Comparison of ENCODE assay signal across 8 mouse cellular contexts in genomic region chr11:88954803-88955202, GRCm38 (mm10). TPM values are rescaled to one million over a fixed set of nuclear protein-coding genes. Genes with fewer than 3 reads are reported as not detected.
A peak's percentile ranks its signal among the peaks of the same experiment; 100 is the strongest.
DNase-seq lines count a peak whose midpoint lies in the region; ATAC-seq and TF ChIP-seq lines count a peak whose summit lies in the region.

No protein-coding gene starts in this region.

- H3K9me3 ChIP-seq in E14TG2a.4 (ENCODE audit: low read length): no peaks in the 10 kb centered on the region
- H3K9me3 ChIP-seq in embryonic facial prominence, embryonic 10.5 days: no peaks in the 10 kb centered on the region
- H3K9me3 ChIP-seq in hindbrain, embryonic 14.5 days (ENCODE audit: control insufficient read depth, low read length): no peaks in the 10 kb centered on the region
- H3K9me3 ChIP-seq in liver, embryonic 14.5 days (ENCODE audit: control insufficient read depth, low read length): no peaks in the 10 kb centered on the region
- H3K9me3 ChIP-seq in neural tube, embryonic 12.5 days: no peaks in the 10 kb centered on the region

- no peak for ATAC-seq in hindbrain, embryonic 14.5 days (ENCODE audit: low FRiP score)
- ATAC-seq in liver, embryonic 14.5 days (ENCODE audit: insufficient read depth): peak; percentile 55; the same call in 1 of the 2 replicates
- 0 out of 2 replicates have a peak, but pooled peaks have one; percentile 61 for ATAC-seq in neural tube, embryonic 12.5 days (ENCODE audit: low FRiP score, low read depth)

- under 1% methylated on average over 4 of the region's 4 CpGs for WGBS in embryonic facial prominence, embryonic 10.5 days
- under 1% methylated on average over 4 of the region's 4 CpGs for WGBS in hindbrain, embryonic 14.5 days
- WGBS in liver, embryonic 14.5 days (ENCODE audit: insufficient replicate concordance): under 1% methylated on average over 4 of the region's 4 CpGs
- under 1% methylated on average over 4 of the region's 4 CpGs for WGBS in neural tube, embryonic 12.5 days

- TF ChIP-seq CTCF in E14TG2a.4 (conservative IDR thresholded peaks at IDR 0.05; ENCODE audit: low read length): no peak
- TF ChIP-seq CTCF in liver, embryonic 14.5 days (IDR thresholded peaks at IDR 0.05; ENCODE audit: low read depth): no peak

- H3K27me3 ChIP-seq in E14TG2a.4 (ENCODE audit: insufficient read depth, low read length): no peaks in the 10 kb centered on the region
- H3K27me3 ChIP-seq in embryonic facial prominence, embryonic 10.5 days (replicated peaks; ENCODE audit: low read depth, poor library complexity, severe bottlenecking): no peaks in the 10 kb centered on the region
- no peaks in the 10 kb centered on the region for H3K27me3 ChIP-seq in hindbrain, embryonic 14.5 days (ENCODE audit: control insufficient read depth, insufficient read depth, low read length)
- no peaks in the 10 kb centered on the region for H3K27me3 ChIP-seq in liver, embryonic 14.5 days (ENCODE audit: control insufficient read depth, insufficient read depth, low read length)
- no peaks in the 10 kb centered on the region for H3K27me3 ChIP-seq in neural tube, embryonic 12.5 days (replicated peaks)

- peaks cover 22% of the 10 kb centered on the region for H3K36me3 ChIP-seq in E14TG2a.4 (ENCODE audit: insufficient read depth, low read length)
- peaks cover 31% of the 10 kb centered on the region for H3K36me3 ChIP-seq in embryonic facial prominence, embryonic 10.5 days (replicated peaks)
- H3K36me3 ChIP-seq in hindbrain, embryonic 14.5 days (replicated peaks; ENCODE audit: control insufficient read depth, insufficient read depth): peaks cover 7% of the 10 kb centered on the region; the same call in 1 of the 2 replicates
- no peaks in the 10 kb centered on the region; the same call in 1 of the 2 replicates for H3K36me3 ChIP-seq in liver, embryonic 14.5 days (replicated peaks; ENCODE audit: control insufficient read depth, insufficient read depth, low read depth)
- H3K36me3 ChIP-seq in neural tube, embryonic 12.5 days: no peaks in the 10 kb centered on the region; the same call in 1 of the 2 replicates

- no peak for TF ChIP-seq EP300 in liver, embryonic 14.5 days (IDR thresholded peaks at IDR 0.05; ENCODE audit: low read depth)

- peak overlapping the region; percentile 56 for H3K9ac ChIP-seq in hindbrain, embryonic 14.5 days
- H3K9ac ChIP-seq in liver, embryonic 14.5 days (replicated peaks): peak overlapping the region; percentile 53
- H3K9ac ChIP-seq in neural tube, embryonic 12.5 days: peak overlapping the region; percentile 44; the same call in 1 of the 2 replicates

- peak; percentile 75 to 79 for DNase-seq in B cell, adult 2 months
- peak; percentile 37 for DNase-seq in embryonic facial prominence, embryonic 10.5 days (ENCODE audit: low spot score)
- peak; percentile 55 for DNase-seq in hindbrain, embryonic 14.5 days (ENCODE audit: low spot score)
- DNase-seq in liver, embryonic 14.5 days (ENCODE audit: low read depth in 3 of 3, low spot score in 3 of 3): peak in 1 of 3 experiments; percentile 29
- no peak for DNase-seq in right cerebral cortex, postnatal 36 days (ENCODE audit: low spot score in 2 of 2)
- DNase-seq in ovary, postnatal 14 days (ENCODE audit: low spot score): no peak

- H3K4me3 ChIP-seq in E14TG2a.4 (replicated peaks; ENCODE audit: low read length): peak overlapping the region; percentile 84
- peak overlapping the region; percentile 67 for H3K4me3 ChIP-seq in embryonic facial prominence, embryonic 10.5 days
- H3K4me3 ChIP-seq in hindbrain, embryonic 14.5 days (replicated peaks; ENCODE audit: low read length): peak overlapping the region; percentile 44
- peak overlapping the region; percentile 58 to 78 for H3K4me3 ChIP-seq in liver, embryonic 14.5 days (ENCODE audit: insufficient read depth in 1 of 2, low read depth in 2 of 2, low read length in 2 of 2)
- H3K4me3 ChIP-seq in neural tube, embryonic 12.5 days: peak overlapping the region; percentile 41

- peak overlapping the region; percentile 88 for H3K27ac ChIP-seq in embryonic facial prominence, embryonic 10.5 days (replicated peaks)
- H3K27ac ChIP-seq in hindbrain, embryonic 14.5 days: peak overlapping the region; percentile 60
- H3K27ac ChIP-seq in liver, embryonic 14.5 days: no peak overlapping the region
- H3K27ac ChIP-seq in neural tube, embryonic 12.5 days: no peak overlapping the region

- H3K4me1 ChIP-seq in E14TG2a.4 (replicated peaks; ENCODE audit: low read depth, low read length): peaks cover 38% of the 10 kb centered on the region
- H3K4me1 ChIP-seq in embryonic facial prominence, embryonic 10.5 days: peaks cover 26% of the 10 kb centered on the region
- H3K4me1 ChIP-seq in hindbrain, embryonic 14.5 days (replicated peaks; ENCODE audit: control insufficient read depth, insufficient read depth, low read length): no peaks in the 10 kb centered on the region; the same call in 1 of the 2 replicates
- peaks cover 6 to 21% of the 10 kb centered on the region in 2 experiments for H3K4me1 ChIP-seq in liver, embryonic 14.5 days (replicated peaks; ENCODE audit: control insufficient read depth in 2 of 2, insufficient read depth in 2 of 2, low read length in 1 of 2)
- H3K4me1 ChIP-seq in neural tube, embryonic 12.5 days: no peaks in the 10 kb centered on the region

- peak overlapping the region; percentile 63 for H3K4me2 ChIP-seq in hindbrain, embryonic 14.5 days (replicated peaks)
- H3K4me2 ChIP-seq in liver, embryonic 14.5 days (ENCODE audit: low read depth): peak overlapping the region; percentile 77
- peak overlapping the region; percentile 61 for H3K4me2 ChIP-seq in neural tube, embryonic 12.5 days (replicated peaks)

RNA-seq across cellular contexts. Expression of gene Scpep1, which starts 0.5 kb away (rescaled TPM):
- polyA plus RNA-seq in embryonic facial prominence, embryonic 10.5 days (2016; fragmentation: Nextera tagmentation; extraction: Ambion mirVana): 72.9 and 77.2 TPM in 2 replicates
- polyA plus RNA-seq in hindbrain, embryonic 14.5 days (2014; fragmentation: Nextera tagmentation; extraction: Ambion mirVana): 28.7 and 34.7 TPM in 2 replicates
- polyA plus RNA-seq in liver, embryonic 14.5 days (2012; rRNA removed): 11.3 and 15.9 TPM in 2 replicates
- polyA plus RNA-seq in liver, embryonic 14.5 days (2014; fragmentation: Nextera tagmentation; extraction: Ambion mirVana): 35.1 and 37.7 TPM in 2 replicates
- 34.1 and 37.6 TPM in 2 replicates for polyA plus RNA-seq in neural tube, embryonic 12.5 days (2016; fragmentation: Nextera tagmentation; extraction: Ambion mirVana)

RNA-seq across cellular contexts. Expression of gene Elobl, which starts 11.9 kb away (rescaled TPM):
- polyA plus RNA-seq in embryonic facial prominence, embryonic 10.5 days (2016; fragmentation: Nextera tagmentation; extraction: Ambion mirVana): not detected in 2 replicates
- polyA plus RNA-seq in hindbrain, embryonic 14.5 days (2014; fragmentation: Nextera tagmentation; extraction: Ambion mirVana): not detected in 2 replicates
- polyA plus RNA-seq in liver, embryonic 14.5 days (2012; rRNA removed): not detected in 2 replicates
- not detected in 2 replicates for polyA plus RNA-seq in liver, embryonic 14.5 days (2014; fragmentation: Nextera tagmentation; extraction: Ambion mirVana)
- polyA plus RNA-seq in neural tube, embryonic 12.5 days (2016; fragmentation: Nextera tagmentation; extraction: Ambion mirVana): not detected in 2 replicates

RNA-seq across cellular contexts. Expression of gene Coil, which starts 15.2 kb away (rescaled TPM):
- polyA plus RNA-seq in embryonic facial prominence, embryonic 10.5 days (2016; fragmentation: Nextera tagmentation; extraction: Ambion mirVana): 26.0 and 27.2 TPM in 2 replicates
- polyA plus RNA-seq in hindbrain, embryonic 14.5 days (2014; fragmentation: Nextera tagmentation; extraction: Ambion mirVana): 16.9 and 21.5 TPM in 2 replicates
- 2.7 and 4.0 TPM in 2 replicates for polyA plus RNA-seq in liver, embryonic 14.5 days (2012; rRNA removed)
- 2.6 and 2.8 TPM in 2 replicates for polyA plus RNA-seq in liver, embryonic 14.5 days (2014; fragmentation: Nextera tagmentation; extraction: Ambion mirVana)
- 31.3 and 33.3 TPM in 2 replicates for polyA plus RNA-seq in neural tube, embryonic 12.5 days (2016; fragmentation: Nextera tagmentation; extraction: Ambion mirVana)

RNA-seq across cellular contexts. Expression of gene Trim25, which starts 44.4 kb away (rescaled TPM):
- 2.8 and 3.5 TPM in 2 replicates for polyA plus RNA-seq in embryonic facial prominence, embryonic 10.5 days (2016; fragmentation: Nextera tagmentation; extraction: Ambion mirVana)
- 2.1 and 4.3 TPM in 2 replicates for polyA plus RNA-seq in hindbrain, embryonic 14.5 days (2014; fragmentation: Nextera tagmentation; extraction: Ambion mirVana)
- 7.4 and 9.5 TPM in 2 replicates for polyA plus RNA-seq in liver, embryonic 14.5 days (2012; rRNA removed)
- polyA plus RNA-seq in liver, embryonic 14.5 days (2014; fragmentation: Nextera tagmentation; extraction: Ambion mirVana): 10.8 and 11.0 TPM in 2 replicates
- 4.3 and 4.6 TPM in 2 replicates for polyA plus RNA-seq in neural tube, embryonic 12.5 days (2016; fragmentation: Nextera tagmentation; extraction: Ambion mirVana)

Comparison
In these comparisons a context has a peak if more than half of its experiments do, and no peak if none do; other contexts are left out.
1. DNase-seq: peak in B cell, adult 2 months (2 of 2), embryonic facial prominence, embryonic 10.5 days (single experiment) and hindbrain, embryonic 14.5 days (single experiment); none in right cerebral cortex, postnatal 36 days (0 of 2) and ovary, postnatal 14 days (single experiment).
2. H3K27ac ChIP-seq: peak in embryonic facial prominence, embryonic 10.5 days (single experiment) and hindbrain, embryonic 14.5 days (single experiment); none in liver, embryonic 14.5 days (single experiment) and neural tube, embryonic 12.5 days (single experiment).
3. Peak in every context shown above with its lines, with median percentiles within 50 percentile points of each other: H3K4me3 ChIP-seq, H3K4me2 ChIP-seq and H3K9ac ChIP-seq.